In the genomic region with DNA sequence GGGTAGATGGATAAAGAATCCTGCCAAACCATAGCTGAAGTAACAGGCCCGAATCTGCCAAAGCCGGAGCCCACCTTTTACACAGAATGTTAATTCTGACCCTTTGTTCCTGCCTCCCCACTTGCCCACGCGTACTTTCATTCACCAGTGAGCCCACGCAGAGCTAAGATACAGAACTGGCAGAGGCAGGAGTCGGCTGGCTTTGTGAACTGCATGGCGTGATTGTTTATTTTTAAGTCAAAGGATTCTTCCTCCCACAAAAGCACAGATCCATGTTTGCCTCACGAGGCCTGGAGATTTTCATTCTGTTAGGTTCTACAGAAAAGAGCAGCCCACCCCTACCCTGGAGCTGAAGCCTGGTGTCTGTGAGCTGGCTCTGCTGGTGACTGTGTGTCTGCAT, we compare ENCODE assay signal across 28 mouse cellular contexts. TPM values are rescaled to one million over a fixed set of nuclear protein-coding genes. Genes with fewer than 3 reads are reported as not detected.
DNase-seq lines count a peak whose midpoint lies in the region; ATAC-seq and TF ChIP-seq lines count a peak whose summit lies in the region.
"Had no signal": no experiment of that assay in that cellular context is flagged by ENCODE, and none has a peak within 500 bp of the region (broad histone marks: within the 10 kb centered on the region; RNA-seq: fewer than 3 reads in every experiment).

No protein-coding gene starts in this region.

- peak; percentile 66 for DNase-seq in heart, embryonic 10.5 days (ENCODE audit: low spot score)
- no peak for DNase-seq in heart, adult 8-10 months (ENCODE audit: low spot score)
- DNase-seq in left cerebral cortex, adult 18-20 months (ENCODE audit: low spot score in 2 of 2) = peak; percentile 37 to 75
- peak; percentile 43 to 55 for DNase-seq in right cerebral cortex, postnatal 10 days (ENCODE audit: low spot score in 2 of 2)
- DNase-seq in kidney, adult 2 months = no peak
- DNase-seq in hindbrain, embryonic 10.5 days (ENCODE audit: low spot score) = no peak
- no peak for DNase-seq in stomach, postnatal 0 days (ENCODE audit: low spot score)
- DNase-seq: adrenal gland, adult 8-10 months; cerebellum, adult 11 months; cerebellum, postnatal 36 days; gastrocnemius, postnatal 10 days; heart, adult 2 months; lung, adult 2 months; lung, postnatal 4 days; thymus, postnatal 36 days had no signal

- peaks cover 13% of the 10 kb centered on the region for H3K4me1 ChIP-seq in heart, embryonic 10.5 days
- peaks cover 13% of the 10 kb centered on the region for H3K4me1 ChIP-seq in cortical plate, adult 2 months (ENCODE audit: control insufficient read depth, insufficient read depth, low read length)
- H3K4me1 ChIP-seq in kidney, adult 2 months (ENCODE audit: control insufficient read depth, insufficient read depth, low read length) = peaks cover 4% of the 10 kb centered on the region; the same call in 1 of the 2 replicates
- H3K4me1 ChIP-seq in hindbrain, embryonic 10.5 days (replicated peaks) = peaks cover 17% of the 10 kb centered on the region
- H3K4me1 ChIP-seq in stomach, postnatal 0 days (replicated peaks; ENCODE audit: control insufficient read depth, insufficient read depth) = peaks cover 2% of the 10 kb centered on the region; the same call in 1 of the 2 replicates

- H3K27ac ChIP-seq in heart, embryonic 10.5 days = no peak overlapping the region
- H3K27ac ChIP-seq in cortical plate, adult 2 months (ENCODE audit: insufficient read depth, low read length) = peak overlapping the region; percentile 45; the same call in 1 of the 2 replicates
- H3K27ac ChIP-seq in kidney, adult 2 months (ENCODE audit: insufficient read depth, low read depth, low read length) = no peak overlapping the region
- H3K27ac ChIP-seq in hindbrain, embryonic 10.5 days = no peak overlapping the region
- no peak overlapping the region for H3K27ac ChIP-seq in stomach, postnatal 0 days (replicated peaks)
- H3K27ac ChIP-seq: forebrain, embryonic 15.5 days; heart, adult 2 months; hindbrain, embryonic 15.5 days; kidney, postnatal 0 days; limb, embryonic 10.5 days; neural tube, embryonic 13.5 days had no signal

- no peak overlapping the region for H3K9ac ChIP-seq in stomach, postnatal 0 days (ENCODE audit: low read length)
- H3K9ac ChIP-seq: forebrain, embryonic 15.5 days; hindbrain, embryonic 15.5 days; neural tube, embryonic 13.5 days had no signal

- WGBS in heart, embryonic 10.5 days = 70% methylated on average over 8 of the region's 8 CpGs
- 59% methylated on average over 8 of the region's 8 CpGs for whole genome bisulfite sequencing in kidney, adult 2 months
- WGBS in hindbrain, embryonic 10.5 days = 68% methylated on average over 8 of the region's 8 CpGs
- WGBS in stomach, postnatal 0 days = 47% methylated on average over 8 of the region's 8 CpGs

- H3K27me3 ChIP-seq in heart, embryonic 10.5 days (ENCODE audit: insufficient read depth, poor library complexity, severe bottlenecking) = peaks cover 32% of the 10 kb centered on the region
- no peaks in the 10 kb centered on the region for H3K27me3 ChIP-seq in kidney, adult 2 months (replicated peaks; ENCODE audit: control insufficient read depth, insufficient read depth, low read length)
- peaks cover 34% of the 10 kb centered on the region for H3K27me3 ChIP-seq in hindbrain, embryonic 10.5 days (ENCODE audit: insufficient read depth, poor library complexity, severe bottlenecking)
- H3K27me3 ChIP-seq in stomach, postnatal 0 days (ENCODE audit: control insufficient read depth, insufficient read depth, low read length) = no peaks in the 10 kb centered on the region
- H3K27me3 ChIP-seq: forebrain, embryonic 15.5 days; hindbrain, embryonic 15.5 days had no signal

- no peaks in the 10 kb centered on the region for H3K9me3 ChIP-seq in heart, embryonic 10.5 days
- H3K9me3 ChIP-seq in hindbrain, embryonic 10.5 days = no peaks in the 10 kb centered on the region
- no peaks in the 10 kb centered on the region for H3K9me3 ChIP-seq in stomach, postnatal 0 days (ENCODE audit: control insufficient read depth, low read length)
- H3K9me3 ChIP-seq: forebrain, embryonic 15.5 days; hindbrain, embryonic 15.5 days; limb, embryonic 10.5 days; neural tube, embryonic 13.5 days had no signal

- no peak overlapping the region for H3K4me3 ChIP-seq in heart, embryonic 10.5 days
- H3K4me3 ChIP-seq in cortical plate, adult 2 months (ENCODE audit: insufficient read depth, low read length) = no peak overlapping the region
- H3K4me3 ChIP-seq in kidney, adult 2 months (ENCODE audit: insufficient read depth, low read depth, low read length) = no peak overlapping the region
- no peak overlapping the region for H3K4me3 ChIP-seq in hindbrain, embryonic 10.5 days
- H3K4me3 ChIP-seq in stomach, postnatal 0 days (ENCODE audit: low read depth, low read length) = no peak overlapping the region
- H3K4me3 ChIP-seq: erythroblast, embryonic 14.5 days; forebrain, embryonic 15.5 days; heart, adult 2 months; hindbrain, embryonic 15.5 days; limb, embryonic 10.5 days; neural tube, embryonic 13.5 days had no signal

- TF ChIP-seq CTCF in cortical plate, adult 2 months (IDR thresholded peaks at IDR 0.05; ENCODE audit: extremely low read depth, insufficient read depth, low read length) = no peak
- TF ChIP-seq CTCF in kidney, adult 2 months (conservative IDR thresholded peaks at IDR 0.05; ENCODE audit: insufficient read depth, insufficient read length, low read depth, low read length) = no peak
- no peak for TF ChIP-seq CTCF in stomach, postnatal 0 days (IDR thresholded peaks at IDR 0.05; ENCODE audit: low read depth)

- no peak for TF ChIP-seq POLR2A in cortical plate, adult 2 months (IDR thresholded peaks at IDR 0.05; ENCODE audit: extremely low read depth, insufficient read depth, low read length)
- TF ChIP-seq POLR2A in kidney, adult 2 months (IDR thresholded peaks at IDR 0.05; ENCODE audit: low read depth, low read length) = no peak

- no peak for TF ChIP-seq EP300 in stomach, postnatal 0 days (optimal IDR thresholded peaks at IDR 0.05)

- ATAC-seq in stomach, postnatal 0 days (ENCODE audit: low FRiP score, low TSS enrichment) = no peak
- ATAC-seq: forebrain, embryonic 15.5 days; intestine, postnatal 0 days had no signal

- no peak overlapping the region for H3K4me2 ChIP-seq in stomach, postnatal 0 days (replicated peaks; ENCODE audit: low read depth)
- H3K4me2 ChIP-seq: forebrain, embryonic 15.5 days; hindbrain, embryonic 15.5 days; liver, embryonic 11.5 days; midbrain, embryonic 11.5 days; neural tube, embryonic 13.5 days had no signal

- no peaks in the 10 kb centered on the region for H3K36me3 ChIP-seq in heart, embryonic 10.5 days
- no peaks in the 10 kb centered on the region for H3K36me3 ChIP-seq in kidney, adult 2 months (ENCODE audit: control insufficient read depth, insufficient read depth, low read length)
- no peaks in the 10 kb centered on the region for H3K36me3 ChIP-seq in hindbrain, embryonic 10.5 days
- H3K36me3 ChIP-seq in stomach, postnatal 0 days (ENCODE audit: control insufficient read depth, insufficient read depth, low read length) = no peaks in the 10 kb centered on the region
- H3K36me3 ChIP-seq: forebrain, embryonic 15.5 days; hindbrain, embryonic 15.5 days; limb, embryonic 10.5 days; neural tube, embryonic 13.5 days had no signal

RNA-seq across cellular contexts. Expression of a gene that starts 3.3 kb away (rescaled TPM):
- polyA plus RNA-seq in heart, embryonic 10.5 days (2016; fragmentation: Nextera tagmentation; extraction: Ambion mirVana) = 0.16 TPM in 1 of 2 replicates, not detected in the other
- total RNA-seq in heart, adult 8-10 months (2022) = under 1 TPM in 3 of 4 experiments, not detected in 1; 0.06 to 0.17 (median 0.14) TPM
- 161 and 165 TPM in 2 replicates for polyA plus RNA-seq in cortical plate, adult 2 months (2012; rRNA removed)
- total RNA-seq in left cerebral cortex, adult 18-20 months (2021) = 100 to 1,000 TPM; 307 to 332 TPM
- polyA plus RNA-seq in kidney, adult 2 months (2012; rRNA removed) = 0.77 and 0.91 TPM in 2 replicates
- polyA plus RNA-seq in hindbrain, embryonic 10.5 days (2016; fragmentation: Nextera tagmentation; extraction: Ambion mirVana) = 5.9 and 6.4 TPM in 2 replicates
- 5.8 and 6.0 TPM in 2 replicates for polyA plus RNA-seq in stomach, postnatal 0 days (2015; fragmentation: Nextera tagmentation; extraction: Ambion mirVana)
- total RNA-seq: CH12.LX; monocyte, adult 5-6 weeks had no signal
- polyA plus RNA-seq: heart, postnatal 0 days had no signal

Comparison
In these comparisons a context has a peak if more than half of its experiments do, and no peak if none do; other contexts are left out.
1. DNase-seq: peak in heart, embryonic 10.5 days (single experiment), left cerebral cortex, adult 18-20 months (2 of 2) and right cerebral cortex, postnatal 10 days (2 of 2); none in heart, adult 8-10 months (single experiment), kidney, adult 2 months (single experiment), hindbrain, embryonic 10.5 days (single experiment) and stomach, postnatal 0 days (single experiment).
2. RNA of a gene that starts 3.3 kb away (polyA plus RNA-seq): 161 to 165 TPM in cortical plate, adult 2 months; 5.9 to 6.4 TPM in hindbrain, embryonic 10.5 days, 5.8 to 6.0 TPM in stomach, postnatal 0 days, 0.77 to 0.91 TPM in kidney, adult 2 months and 0.16 TPM in heart, embryonic 10.5 days; every median in the first group is over 10 times any median in the second.